Mouse (Mus musculus) E14TG2a.4 (cell line): ENCODE data around the gene Stim2.

ENCODE experiments used
- H3K27me3 ChIP-seq: 2 replicates; pipeline ENCODE4 v1.6.1; 2014; ENCODE audit warnings: low read length, control low read depth; ENCODE audit not compliant: insufficient read depth
- H3K36me3 ChIP-seq: 2 replicates; pipeline ENCODE4 v1.6.1; 2014; ENCODE audit warnings: low read length, control low read depth; ENCODE audit not compliant: insufficient read depth
- H3K4me1 ChIP-seq: replicated peaks from 2 replicates; pipeline ENCODE4 v1.6.1; 2014; ENCODE audit warnings: low read depth, low read length, control low read depth
- H3K4me3 ChIP-seq: replicated peaks from 2 replicates; pipeline ENCODE4 v1.5.1; 2014; ENCODE audit warnings: mild to moderate bottlenecking, low read length
- H3K9me3 ChIP-seq: 2 replicates; pipeline ENCODE4 v1.6.1; 2014; ENCODE audit warnings: low read length, control low read depth
- CTCF ChIP-seq: conservative IDR thresholded peaks from 2 replicates; pipeline ENCODE4 v1.5.1; 2014; ENCODE audit warnings: low read length
- NANOG ChIP-seq: IDR thresholded peaks from 2 replicates; pipeline ENCODE4 v1.6.1; 2014; ENCODE audit warnings: borderline replicate concordance, low read length, mixed read lengths
- POU5F1 ChIP-seq: IDR thresholded peaks from 2 replicates; pipeline ENCODE4 v1.6.1; 2014; ENCODE audit warnings: low read length, borderline replicate concordance

Stim2 gene

GRCm38 (mm10) chr5:54013271-54013670 lies 15.0 kb downstream of the Stim2 start:
- TF ChIP-seq POU5F1 = no peak
- TF ChIP-seq NANOG = no peak
- TF ChIP-seq CTCF = no peak
- H3K27me3 ChIP-seq = no peaks in the 10 kb centered on the region

DNA sequence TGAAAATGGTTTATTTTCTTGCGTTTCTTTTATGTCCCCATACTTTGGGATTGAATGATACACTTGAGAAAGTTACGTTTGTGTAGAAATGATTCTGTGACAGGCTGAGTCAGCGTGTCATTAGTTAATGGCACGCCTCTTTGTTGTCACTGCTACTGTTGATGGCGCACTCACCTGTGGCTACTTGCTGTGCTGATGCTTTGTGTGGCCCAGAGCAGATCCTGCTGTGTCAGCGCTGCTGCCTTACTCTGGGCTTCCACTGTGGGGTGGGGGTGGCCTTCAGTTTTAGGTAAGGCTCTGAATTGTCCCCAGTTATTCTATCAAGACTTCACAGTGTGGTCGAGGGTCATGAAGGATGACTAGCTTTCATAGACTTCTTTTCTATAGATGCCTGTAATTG lies 18.8 kb downstream of the Stim2 start:
- TF ChIP-seq POU5F1 = no peak
- TF ChIP-seq CTCF = no peak
- TF ChIP-seq NANOG = no peak
- no peaks in the 10 kb centered on the region for H3K9me3 ChIP-seq
- H3K36me3 ChIP-seq = no peaks in the 10 kb centered on the region
- H3K27me3 ChIP-seq = no peaks in the 10 kb centered on the region
- no peaks in the 10 kb centered on the region; the same call in 1 of the 2 replicates for H3K4me1 ChIP-seq
- no peak overlapping the region for H3K4me3 ChIP-seq

More at GRCm38 (mm10) chr5:54013271-54013670, 15.0 kb downstream of the Stim2 start:
- Histone ChIP-seq H3K4me3 (no peak overlapping the region), H3K4me1 (no peaks in the 10 kb centered on the region; the same call in 1 of the 2 replicates), H3K36me3 (no peaks in the 10 kb centered on the region), H3K9me3 (no peaks in the 10 kb centered on the region)

DNA sequence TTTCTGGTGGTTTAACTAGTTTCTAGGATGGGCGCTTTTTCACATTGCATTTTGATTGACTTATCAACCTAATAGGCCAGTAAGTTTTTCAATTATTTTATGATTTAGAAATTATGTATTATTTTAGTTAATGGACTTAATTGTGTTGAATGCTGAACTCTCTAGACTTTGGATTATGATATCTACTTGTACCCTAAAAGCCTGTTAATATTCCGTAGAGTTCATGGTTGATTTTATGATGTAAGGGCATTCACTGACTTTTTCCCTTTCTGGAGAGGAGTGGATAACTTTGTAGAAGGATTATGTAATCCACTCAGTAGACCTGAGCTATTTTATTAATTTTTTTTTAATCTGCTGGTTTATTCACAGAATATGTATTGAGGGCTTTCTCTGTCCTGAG lies 20.6 kb downstream of the Stim2 start:
- Histone ChIP-seq H3K9me3 (no peaks in the 10 kb centered on the region), H3K4me1 (no peaks in the 10 kb centered on the region; the same call in 1 of the 2 replicates), H3K4me3 (no peak overlapping the region), H3K36me3 (no peaks in the 10 kb centered on the region), H3K27me3 (no peaks in the 10 kb centered on the region)
- TF ChIP-seq NANOG (no peak), POU5F1 (no peak)

- Histone ChIP-seq H3K9me3 (no peaks in the 10 kb centered on the region), H3K36me3 (no peaks in the 10 kb centered on the region), H3K4me3 (no peak overlapping the region), H3K27me3 (no peaks in the 10 kb centered on the region), H3K4me1 (no peaks in the 10 kb centered on the region; the same call in 1 of the 2 replicates)
- no peak for TF ChIP-seq CTCF
These were observed 21.2 kb downstream of the Stim2 start for GRCm38 (mm10) chr5:54019546-54019945.

GRCm38 (mm10) chr5:54024610-54025009 lies 26.3 kb downstream of the Stim2 start:
- Histone ChIP-seq H3K36me3 (no peaks in the 10 kb centered on the region), H3K9me3 (no peaks in the 10 kb centered on the region), H3K4me3 (no peak overlapping the region), H3K4me1 (no peaks in the 10 kb centered on the region), H3K27me3 (no peaks in the 10 kb centered on the region)
- TF ChIP-seq NANOG (no peak), POU5F1 (no peak), CTCF (no peak)

DNA sequence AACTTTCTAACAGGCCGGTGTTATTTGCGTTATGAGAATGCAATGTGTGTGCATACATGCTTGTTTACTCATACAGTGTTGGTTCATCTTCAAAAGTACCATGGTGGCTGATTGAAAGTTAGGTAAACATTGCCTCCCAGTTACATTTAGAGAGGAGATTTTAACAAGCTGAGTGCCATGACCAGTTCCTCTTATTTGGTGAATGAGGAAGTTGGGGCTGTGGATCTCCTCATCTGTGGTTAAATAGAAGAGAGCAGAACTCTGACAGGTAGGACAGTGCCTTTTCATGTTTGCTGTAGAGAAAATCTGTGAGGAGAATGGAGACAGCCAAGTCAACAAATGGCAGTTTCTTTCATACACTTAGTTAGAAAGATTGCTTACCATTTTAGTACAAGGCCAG lies 27.3 kb downstream of the Stim2 start:
- H3K27me3 ChIP-seq = no peaks in the 10 kb centered on the region
- no peaks in the 10 kb centered on the region for H3K4me1 ChIP-seq
- no peaks in the 10 kb centered on the region for H3K36me3 ChIP-seq
- H3K4me3 ChIP-seq = no peak overlapping the region
- H3K9me3 ChIP-seq = no peaks in the 10 kb centered on the region
- TF ChIP-seq CTCF (no peak), NANOG (no peak), POU5F1 (no peak)

- no peak overlapping the region for H3K4me3 ChIP-seq
- no peaks in the 10 kb centered on the region for H3K27me3 ChIP-seq
- no peaks in the 10 kb centered on the region for H3K36me3 ChIP-seq
- no peak for TF ChIP-seq CTCF
- no peaks in the 10 kb centered on the region for H3K9me3 ChIP-seq
- H3K4me1 ChIP-seq = peaks cover 11% of the 10 kb centered on the region
These were observed 34.9 kb downstream of the Stim2 start for GRCm38 (mm10) chr5:54033217-54033616.

DNA sequence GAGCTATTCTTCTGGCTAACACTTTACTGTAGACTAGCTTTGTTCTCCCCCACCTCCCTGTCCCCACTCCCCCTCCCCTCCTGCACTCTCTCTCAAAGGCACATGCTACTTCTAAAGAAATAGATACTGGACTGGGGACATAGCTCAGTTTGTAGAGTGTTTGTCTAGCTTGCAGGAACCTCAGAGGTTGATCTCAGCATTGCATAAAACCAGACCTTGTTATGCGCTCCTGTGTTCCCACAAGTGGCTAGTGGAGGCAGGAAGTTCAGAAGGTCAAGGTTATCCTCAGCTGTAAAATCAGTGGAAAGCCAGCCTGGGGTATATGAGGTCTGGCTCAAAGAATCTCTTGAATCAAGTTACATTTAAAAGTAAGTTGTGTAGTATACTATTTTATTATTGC lies 36.4 kb downstream of the Stim2 start:
- TF ChIP-seq CTCF (no peak), NANOG (no peak), POU5F1 (no peak)

DNA sequence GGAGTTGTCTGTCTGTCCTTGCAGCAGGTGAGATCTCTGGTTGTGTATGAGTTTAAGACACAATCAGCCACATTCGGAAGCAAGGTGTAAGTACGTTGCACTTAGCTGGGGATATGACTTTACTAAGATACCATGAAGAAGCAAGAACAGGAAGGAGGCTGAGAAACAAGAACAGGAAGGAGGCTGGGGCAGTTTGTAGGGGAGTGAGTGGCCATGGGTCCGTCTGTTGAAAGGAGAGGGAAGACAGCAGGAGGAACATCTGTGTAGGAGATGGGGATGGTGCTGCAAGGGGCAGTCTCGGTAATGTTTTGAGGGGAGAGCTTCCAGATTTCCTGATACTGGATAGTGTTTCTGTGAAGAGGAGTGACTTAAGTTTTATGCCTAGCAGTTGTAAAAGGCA lies 40.3 kb downstream of the Stim2 start:
- H3K9me3 ChIP-seq = no peaks in the 10 kb centered on the region
- H3K27me3 ChIP-seq = no peaks in the 10 kb centered on the region
- H3K4me1 ChIP-seq = peaks cover 11% of the 10 kb centered on the region
- H3K36me3 ChIP-seq = no peaks in the 10 kb centered on the region
- H3K4me3 ChIP-seq = no peak overlapping the region
- no peak for TF ChIP-seq CTCF
- TF ChIP-seq POU5F1 = no peak
- TF ChIP-seq NANOG = no peak

More for the DNA sequence above, 36.4 kb downstream of the Stim2 start:
- H3K4me1 ChIP-seq = peaks cover 11% of the 10 kb centered on the region
- no peaks in the 10 kb centered on the region for H3K9me3 ChIP-seq
- H3K27me3 ChIP-seq = no peaks in the 10 kb centered on the region
- no peak overlapping the region for H3K4me3 ChIP-seq
- no peaks in the 10 kb centered on the region for H3K36me3 ChIP-seq
